Mouse (Mus musculus): Measurements from ENCODE around the gene Olfr1102.

The Olfr1102 gene

GRCm38 (mm10) chr2:86998098-86998497 is at the start of gene Olfr1102:
Gene Olfr1102, plus strand, starts transcription at chr2:86998398.
- in situ Hi-C loops (cut with MboI; ENCODE audit: low pct_unique_long_range_greater_than_20kb in 1 of 2, low sequenced_read_pairs in 2 of 2, unreplicated experiment in 1 of 2): no loop called here

- in situ Hi-C loops (cut with MboI; ENCODE audit: low pct_unique_long_range_greater_than_20kb in 1 of 2, low sequenced_read_pairs in 2 of 2, unreplicated experiment in 1 of 2): no loop called here
Measured at GRCm38 (mm10) chr2:86960593-86960992, 37.6 kb upstream of the Olfr1102 start, which contains the start of gene Olfr1099. Gene Olfr1099, minus strand, starts transcription at chr2:86960693.

GRCm38 (mm10) chr2:86979854-86980253 is 18.3 kb upstream of the Olfr1102 start, which contains the start of gene Olfr1100:
Gene Olfr1100, minus strand, starts transcription at chr2:86979954.
- in situ Hi-C loops (cut with MboI; ENCODE audit: low pct_unique_long_range_greater_than_20kb in 1 of 2, low sequenced_read_pairs in 2 of 2, unreplicated experiment in 1 of 2): no loop called here

- in situ Hi-C loops (cut with MboI; ENCODE audit: low pct_unique_long_range_greater_than_20kb in 1 of 2, low sequenced_read_pairs in 2 of 2, unreplicated experiment in 1 of 2): no loop called here
Measured at GRCm38 (mm10) chr2:86991121-86991520, 7.1 kb upstream of the Olfr1102 start, which contains the start of gene Olfr1101. Gene Olfr1101, minus strand, starts transcription at chr2:86991221.

GRCm38 (mm10) chr2:87026980-87027379 is 28.8 kb downstream of the Olfr1102 start, which contains the start of gene Olfr1104:
Gene Olfr1104, minus strand, starts transcription at chr2:87027080.
- in situ Hi-C loops (cut with MboI; ENCODE audit: low pct_unique_long_range_greater_than_20kb in 1 of 2, low sequenced_read_pairs in 2 of 2, unreplicated experiment in 1 of 2): no loop called here

DNA sequence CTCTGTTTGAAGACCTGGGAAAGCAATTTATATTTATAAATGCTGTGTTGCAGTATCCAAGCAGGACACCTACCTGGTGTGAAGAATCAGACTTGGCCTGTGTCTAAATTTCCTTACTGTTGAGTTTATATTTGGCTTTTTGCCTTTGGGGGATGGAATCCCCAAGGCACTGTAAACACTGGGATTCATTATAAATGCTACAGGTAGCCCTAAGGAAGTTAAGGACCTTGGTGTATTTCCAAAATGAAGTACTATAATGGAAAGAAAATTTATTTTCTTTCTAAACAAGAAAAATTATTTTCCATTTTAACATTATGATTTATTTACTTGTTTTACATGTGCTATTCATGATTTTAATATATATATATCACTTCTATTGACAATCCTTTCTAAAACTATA is 38.2 kb downstream of the Olfr1102 start, which contains the start of gene Olfr1105:
Olfr1105 (minus strand) TSS at position 101 of the 400 bp plus-strand sequence.
- in situ Hi-C loops (cut with MboI; ENCODE audit: low pct_unique_long_range_greater_than_20kb in 1 of 2, low sequenced_read_pairs in 2 of 2, unreplicated experiment in 1 of 2): no loop called here

DNA sequence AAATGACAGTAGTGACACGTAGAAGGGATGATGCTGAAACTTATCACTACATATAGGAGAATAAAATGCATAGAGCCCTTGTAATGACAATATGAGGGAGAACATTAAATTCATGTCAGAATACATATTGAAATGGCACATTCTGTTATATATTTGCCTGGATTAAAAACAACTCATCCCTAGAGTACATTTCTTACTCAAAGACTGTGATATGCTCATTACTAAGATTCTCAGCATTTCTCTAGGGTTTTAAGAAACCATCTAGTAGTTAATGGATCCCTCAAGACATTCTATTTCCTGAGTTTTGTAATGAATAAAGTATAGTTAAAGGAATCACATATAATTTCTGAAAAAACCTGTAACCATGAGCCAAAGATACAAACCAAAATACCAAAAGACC is 54.0 kb downstream of the Olfr1102 start, which contains the start of gene Olfr1106:
Olfr1106 (minus strand) TSS at position 101 of the 400 bp plus-strand sequence.
- in situ Hi-C loops (cut with MboI; ENCODE audit: low pct_unique_long_range_greater_than_20kb in 1 of 2, low sequenced_read_pairs in 2 of 2, unreplicated experiment in 1 of 2): no loop called here

All from mouse embryonic stem cell (cell line).